Mouse (Mus musculus) central nervous system, embryonic 14 days (tissue): ENCODE measurements around the gene Gm6040. TPM values are rescaled to one million over a fixed set of nuclear protein-coding genes. Genes with fewer than 3 reads are reported as not detected.

Experiments
- polyA plus RNA-seq: library from polyadenylated mRNA; depleted of rRNA; stranded (reverse); fragments of >200 nt; gene quantifications from 2 replicates; pipeline ENCODE4 v1.2.3, GENCODE M21; 2012; rRNA removed

Gene Gm6040
- not detected in 2 replicates for polyA plus RNA-seq

GRCm38 (mm10) chr8:20921971-20922370 is at the start of gene Gm6040:
Gene Gm6040, minus strand, starts transcription at chr8:20922071.

GRCm38 (mm10) chr8:20944610-20945009 is 22.7 kb upstream of the Gm6040 start, which contains the start of gene AY761185:
Gene AY761185, minus strand, starts transcription at chr8:20944710.

GRCm38 (mm10) chr8:20902527-20902926 is 19.3 kb downstream of the Gm6040 start, which contains the start of gene Gm15056:
Gene Gm15056, minus strand, starts transcription at chr8:20902627.

GRCm38 (mm10) chr8:20892369-20892768 is 29.5 kb downstream of the Gm6040 start, which contains the start of gene Defb33:
Gene Defb33, plus strand, starts transcription at chr8:20892669.

Other genes starting within 250 kb of the Gm6040 start
- gene Defb33, start 29.4 kb downstream of the Gm6040 start, polyA plus RNA-seq = not detected in 2 replicates
- gene Gm15056, start 19.4 kb downstream of the Gm6040 start, polyA plus RNA-seq = not detected in 2 replicates
- gene AY761185, start 22.6 kb upstream of the Gm6040 start, polyA plus RNA-seq = not detected in 2 replicates
- not detected in 2 replicates for gene Defa21, start 103.5 kb upstream of the Gm6040 start, polyA plus RNA-seq
- not detected in 2 replicates for gene Defa23, start 133.0 kb upstream of the Gm6040 start, polyA plus RNA-seq
- gene Defa35, start 143.0 kb upstream of the Gm6040 start, polyA plus RNA-seq = not detected in 2 replicates
- gene Defa25, start 162.4 kb upstream of the Gm6040 start, polyA plus RNA-seq = not detected in 2 replicates
- not detected in 2 replicates for gene Gm14851, start 174.0 kb upstream of the Gm6040 start, polyA plus RNA-seq
- gene Defa30, start 212.6 kb upstream of the Gm6040 start, polyA plus RNA-seq = 0.29 TPM in 1 of 2 replicates, not detected in the other
- not detected in 2 replicates for gene Defa22, start 240.2 kb upstream of the Gm6040 start, polyA plus RNA-seq